Mouse (Mus musculus): ENCODE data around the gene Tspo2. TPM values are rescaled to one million over a fixed set of nuclear protein-coding genes. Genes with fewer than 3 reads are reported as not detected.

Tspo2 gene
- 0.41 TPM in 1 of 2 replicates, not detected in the other for polyA plus RNA-seq (2012; rRNA removed; ENCODE audit: low replicate concordance)

DNA sequence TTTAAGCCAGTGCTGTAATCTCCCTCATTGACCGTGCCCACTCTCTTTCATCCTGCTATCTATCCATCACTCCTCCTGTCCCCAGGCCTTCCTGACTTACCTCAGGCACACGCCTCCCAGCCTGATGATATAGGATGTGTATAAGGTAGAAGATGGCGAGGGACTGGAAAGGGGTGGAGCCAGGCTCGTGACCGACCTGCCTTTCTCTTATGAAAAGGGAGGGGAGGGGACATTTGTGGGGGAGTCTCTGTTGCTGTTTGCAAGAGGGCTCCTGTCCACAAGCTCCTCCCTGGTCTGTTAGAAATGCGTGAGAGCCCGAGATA lies at the start of gene Tspo2:
Gene Tspo2, minus strand, starts transcription at position 170 of the 323 bp plus-strand sequence.

DNA sequence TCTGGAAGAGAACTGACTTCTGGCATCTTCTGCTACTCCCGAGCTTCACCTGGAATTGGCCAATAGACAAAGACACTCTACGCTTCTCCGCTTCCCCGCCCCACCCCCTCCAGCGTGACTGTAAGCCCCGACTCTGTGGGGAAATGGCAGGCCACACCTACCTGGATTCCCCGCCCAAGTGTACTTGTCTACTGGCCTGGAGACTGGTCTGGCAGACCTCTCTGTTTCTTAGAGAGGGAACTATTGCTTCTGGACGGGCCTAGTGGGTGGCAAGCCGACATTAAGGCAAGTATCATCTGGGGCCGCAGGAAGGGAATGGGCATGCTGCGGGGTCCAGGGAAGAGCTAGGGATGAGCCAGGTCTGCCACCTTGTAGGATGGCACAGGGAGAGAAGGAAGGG lies 3.4 kb upstream of the Tspo2 start, which contains the start of gene Unc5cl:
Gene Unc5cl, plus strand, starts transcription at position 214 of the 400 bp plus-strand sequence.

DNA sequence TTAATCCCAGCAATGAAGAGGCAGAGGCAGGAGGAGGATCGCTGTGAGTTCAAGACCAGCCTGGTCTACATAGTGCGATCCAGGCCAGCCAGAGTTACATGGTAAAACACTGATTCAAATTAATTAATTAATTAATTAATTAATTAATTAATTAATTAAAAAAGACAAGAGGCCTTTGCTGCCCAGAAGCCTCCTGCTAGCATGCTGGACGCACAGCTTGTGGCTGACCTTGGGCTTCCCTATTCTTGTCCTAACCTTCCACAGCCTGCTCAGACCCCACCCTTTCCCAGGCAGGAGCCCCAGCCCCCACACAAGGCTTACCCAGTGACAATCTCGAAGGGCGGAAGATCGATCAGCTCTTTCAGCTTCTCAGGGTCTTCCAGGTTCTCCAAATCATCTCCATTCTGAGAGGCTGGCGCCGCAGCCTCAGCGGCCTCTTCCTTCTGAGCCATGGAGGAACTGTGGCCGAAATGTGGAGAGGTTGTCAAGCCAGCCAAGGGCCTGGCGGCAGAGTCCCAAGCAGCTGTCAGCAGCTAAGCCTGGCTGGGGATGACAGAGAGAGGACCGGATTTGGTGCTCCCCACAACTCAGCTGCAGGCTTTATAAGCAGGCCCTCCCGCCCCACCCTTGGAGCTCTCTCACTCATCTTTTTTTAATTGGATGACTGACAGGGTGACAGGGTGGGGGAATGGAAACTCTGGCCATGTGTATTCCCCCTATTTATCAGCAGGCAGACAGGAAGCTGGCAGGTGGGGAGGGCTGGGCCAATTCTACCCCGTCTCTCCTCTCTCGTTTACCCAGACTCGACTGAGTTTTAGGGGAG lies 19.0 kb downstream of the Tspo2 start, which contains the start of gene Apobec2:
Gene Apobec2, minus strand, starts transcription at position 773 of the 823 bp plus-strand sequence.

DNA sequence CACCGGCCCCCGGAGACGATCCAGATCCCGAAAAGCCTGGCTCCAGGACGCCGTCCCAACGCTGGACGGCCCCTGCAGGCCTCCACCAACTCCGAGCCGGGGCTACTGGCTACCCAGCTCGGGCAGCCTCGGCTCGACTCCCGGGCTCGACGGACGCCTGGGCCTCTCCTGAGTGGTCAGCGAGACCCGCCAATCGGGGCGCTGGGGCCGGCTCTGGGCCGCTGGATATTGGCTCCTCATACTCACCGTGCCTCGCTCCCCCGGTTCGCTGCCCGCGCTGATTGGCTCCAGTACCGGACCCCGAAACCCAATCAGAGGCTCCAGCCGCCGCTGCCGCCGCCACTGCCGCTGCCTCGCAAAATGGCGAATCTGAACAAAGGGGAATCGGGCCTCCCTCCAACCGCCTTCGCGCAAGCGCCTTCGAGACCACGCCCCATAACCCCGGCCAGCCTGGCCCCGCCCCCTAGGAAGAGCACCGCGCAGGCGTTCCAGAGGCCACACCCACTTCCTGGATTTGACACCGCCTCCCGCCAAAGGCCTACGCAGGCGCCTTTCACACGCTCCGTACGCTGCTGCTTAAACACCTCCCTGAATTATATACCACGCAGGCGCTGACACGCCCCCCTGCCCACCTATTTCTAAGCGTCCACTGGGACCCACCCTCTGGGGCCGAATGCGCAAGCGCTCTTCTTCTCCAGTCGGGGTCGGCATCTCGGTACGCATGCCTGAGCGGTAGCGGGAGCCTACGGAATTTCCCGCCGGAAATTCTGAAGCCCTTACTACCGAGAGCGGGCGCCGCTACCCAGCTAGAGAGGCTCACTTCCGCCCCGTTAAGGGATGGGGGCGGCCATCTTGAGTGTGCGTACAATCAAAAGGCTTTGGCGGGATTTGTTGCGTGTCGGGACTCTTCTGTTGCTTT lies 41.7 kb downstream of the Tspo2 start, which contains the start of the genes Nfya and Oard1:
Gene Nfya, minus strand, starts transcription at position 527 of the 919 bp plus-strand sequence.
Gene Oard1, plus strand, starts transcription at position 635 of the 919 bp plus-strand sequence.

Other genes starting within 250 kb of the Tspo2 start
- 0.09 TPM in 2 replicates for gene Trem1, start 218.8 kb downstream of the Tspo2 start, polyA plus RNA-seq (2012; rRNA removed; ENCODE audit: low replicate concordance)
- 0.16 and 0.21 TPM in 2 replicates for gene Trem3, start 203.7 kb downstream of the Tspo2 start, polyA plus RNA-seq (2012; rRNA removed; ENCODE audit: low replicate concordance)
- 0.95 and 1.7 TPM in 2 replicates for gene Treml4, start 187.2 kb downstream of the Tspo2 start, polyA plus RNA-seq (2012; rRNA removed; ENCODE audit: low replicate concordance)
- gene Treml2, start 152.0 kb downstream of the Tspo2 start, polyA plus RNA-seq (2012; rRNA removed; ENCODE audit: low replicate concordance), result 0.53 and 2.3 TPM in 2 replicates
- gene B430306N03Rik, start 135.4 kb downstream of the Tspo2 start, polyA plus RNA-seq (2012; rRNA removed; ENCODE audit: low replicate concordance), result 0.70 and 2.8 TPM in 2 replicates
- gene Trem2, start 105.1 kb downstream of the Tspo2 start, polyA plus RNA-seq (2012; rRNA removed; ENCODE audit: low replicate concordance), result 35.0 and 94.7 TPM in 2 replicates
- 0.19 and 3.2 TPM in 2 replicates for gene Treml1, start 91.6 kb downstream of the Tspo2 start, polyA plus RNA-seq (2012; rRNA removed; ENCODE audit: low replicate concordance)
- gene Nfya, start 41.6 kb downstream of the Tspo2 start, polyA plus RNA-seq (2012; rRNA removed; ENCODE audit: low replicate concordance), result 56.0 and 113 TPM in 2 replicates
- gene Oard1, start 41.5 kb downstream of the Tspo2 start, polyA plus RNA-seq (2012; rRNA removed; ENCODE audit: low replicate concordance), result 8.4 and 9.1 TPM in 2 replicates
- gene Apobec2, start 18.6 kb downstream of the Tspo2 start, polyA plus RNA-seq (2012; rRNA removed; ENCODE audit: low replicate concordance), result not detected in 2 replicates
- gene Unc5cl, start 3.4 kb upstream of the Tspo2 start, polyA plus RNA-seq (2012; rRNA removed; ENCODE audit: low replicate concordance), result 0.11 and 2.5 TPM in 2 replicates

All from subcutaneous adipose tissue, adult 2 months (tissue).